In genomic region chr6:50938879-50939278, GRCm38 (mm10) we compare ENCODE assay signal across 8 mouse cellular contexts.
DNase-seq lines count a peak whose midpoint lies in the region; ATAC-seq lines count a peak whose summit lies in the region.

No protein-coding gene starts in this region.

- DNase-seq in gastrocnemius, postnatal 10 days: peak; percentile 41
- DNase-seq in gastrocnemius, adult 8-10 months (ENCODE audit: low spot score in 2 of 2): no peak
- peak; percentile 54 for DNase-seq in embryo, embryonic 9.5 days (ENCODE audit: extremely low spot score)
- DNase-seq in limb, embryonic 10.5 days (ENCODE audit: low spot score): peak; percentile 68
- DNase-seq in urinary bladder, adult 2 months (ENCODE audit: low spot score): no peak

- no peak overlapping the region for H3K4me2 ChIP-seq in midbrain, embryonic 12.5 days (replicated peaks)
- H3K4me2 ChIP-seq in midbrain, embryonic 15.5 days: no peak overlapping the region

- no peak overlapping the region for H3K9ac ChIP-seq in midbrain, embryonic 12.5 days (replicated peaks)
- no peak overlapping the region for H3K9ac ChIP-seq in midbrain, embryonic 15.5 days

- H3K27ac ChIP-seq in midbrain, embryonic 12.5 days (replicated peaks): no peak overlapping the region
- no peak overlapping the region for H3K27ac ChIP-seq in midbrain, embryonic 15.5 days
- H3K27ac ChIP-seq in limb, embryonic 10.5 days: peak overlapping the region; percentile 63; the same call in 1 of the 2 replicates

- WGBS in midbrain, embryonic 12.5 days: 28% methylated on average over 7 of the region's 7 CpGs
- WGBS in midbrain, embryonic 15.5 days: 25% methylated on average over 7 of the region's 7 CpGs
- 36% methylated on average over 7 of the region's 7 CpGs for WGBS in limb, embryonic 10.5 days

- H3K9me3 ChIP-seq in midbrain, embryonic 12.5 days: no peaks in the 10 kb centered on the region
- H3K9me3 ChIP-seq in midbrain, embryonic 15.5 days: no peaks in the 10 kb centered on the region
- no peaks in the 10 kb centered on the region for H3K9me3 ChIP-seq in limb, embryonic 10.5 days (replicated peaks)

- ATAC-seq in midbrain, embryonic 12.5 days (ENCODE audit: low FRiP score, low read depth): peak; percentile 62; the same call in 1 of the 2 replicates
- no peak; the same call in 1 of the 2 replicates for ATAC-seq in midbrain, embryonic 15.5 days (replicated peaks)
- no peak for ATAC-seq in inflammation-experienced regulatory T-cells, adult 6 months

- H3K4me1 ChIP-seq in midbrain, embryonic 12.5 days: peaks cover 18% of the 10 kb centered on the region
- peaks cover 10% of the 10 kb centered on the region for H3K4me1 ChIP-seq in midbrain, embryonic 15.5 days
- peaks cover 37% of the 10 kb centered on the region for H3K4me1 ChIP-seq in limb, embryonic 10.5 days

- H3K36me3 ChIP-seq in midbrain, embryonic 12.5 days: no peaks in the 10 kb centered on the region
- H3K36me3 ChIP-seq in midbrain, embryonic 15.5 days (replicated peaks): no peaks in the 10 kb centered on the region
- H3K36me3 ChIP-seq in limb, embryonic 10.5 days: no peaks in the 10 kb centered on the region

- no peaks in the 10 kb centered on the region for H3K27me3 ChIP-seq in midbrain, embryonic 12.5 days
- no peaks in the 10 kb centered on the region for H3K27me3 ChIP-seq in midbrain, embryonic 15.5 days (replicated peaks)
- peaks cover 4% of the 10 kb centered on the region; the same call in 1 of the 2 replicates for H3K27me3 ChIP-seq in limb, embryonic 10.5 days (ENCODE audit: low read depth, poor library complexity, severe bottlenecking)

- H3K4me3 ChIP-seq in midbrain, embryonic 12.5 days: no peak overlapping the region
- H3K4me3 ChIP-seq in midbrain, embryonic 15.5 days: no peak overlapping the region
- H3K4me3 ChIP-seq in limb, embryonic 10.5 days: no peak overlapping the region

Comparison
In these comparisons a context has a peak if more than half of its experiments do, and no peak if none do; other contexts are left out.
1. DNase-seq: peak in gastrocnemius, postnatal 10 days (single experiment), embryo, embryonic 9.5 days (single experiment) and limb, embryonic 10.5 days (single experiment); none in gastrocnemius, adult 8-10 months (0 of 2) and urinary bladder, adult 2 months (single experiment).